ENCODE assay signal across 10 mouse cellular contexts in genomic region chr7:142480661-142481060, GRCm38 (mm10). TPM values are rescaled to one million over a fixed set of nuclear protein-coding genes. Genes with fewer than 3 reads are reported as not detected.
DNase-seq lines count a peak whose midpoint lies in the region; ATAC-seq lines count a peak whose summit lies in the region.
"Had no signal": no experiment of that assay in that cellular context is flagged by ENCODE, and none has a peak within 500 bp of the region (broad histone marks: within the 10 kb centered on the region; RNA-seq: fewer than 3 reads in every experiment).

No protein-coding gene starts in this region.

- no peak overlapping the region for H3K4me2 ChIP-seq in kidney, embryonic 14.5 days (replicated peaks; ENCODE audit: low read depth, low read length)
- peak overlapping the region; percentile 67 for H3K4me2 ChIP-seq in intestine, embryonic 15.5 days (replicated peaks)
- peak overlapping the region; percentile 65 for H3K4me2 ChIP-seq in stomach, embryonic 16.5 days (ENCODE audit: low read depth, low read length)

- H3K4me1 ChIP-seq in kidney, embryonic 14.5 days (ENCODE audit: control insufficient read depth, insufficient read depth, low read length), result peaks cover 54% of the 10 kb centered on the region
- H3K4me1 ChIP-seq in intestine, embryonic 15.5 days (replicated peaks), result peaks cover 68% of the 10 kb centered on the region
- peaks cover 69% of the 10 kb centered on the region for H3K4me1 ChIP-seq in stomach, embryonic 16.5 days (ENCODE audit: control insufficient read depth, insufficient read depth, low read length)

- no peak for ATAC-seq in kidney, embryonic 14.5 days (ENCODE audit: low FRiP score, low TSS enrichment)
- no peak for ATAC-seq in intestine, embryonic 15.5 days
- ATAC-seq in stomach, embryonic 16.5 days (ENCODE audit: insufficient read depth, low FRiP score), result no peak

- no peaks in the 10 kb centered on the region for H3K9me3 ChIP-seq in kidney, embryonic 14.5 days (ENCODE audit: control insufficient read depth, low read length)
- H3K9me3 ChIP-seq in intestine, embryonic 15.5 days, result no peaks in the 10 kb centered on the region
- H3K9me3 ChIP-seq in stomach, embryonic 16.5 days (replicated peaks; ENCODE audit: control insufficient read depth, low read length), result no peaks in the 10 kb centered on the region

- no peak for DNase-seq in kidney, postnatal 10 days
- DNase-seq in thymus, postnatal 0 days (ENCODE audit: low spot score), result peak; percentile 32
- DNase-seq in thymus, postnatal 25 days, result no peak
- no peak for DNase-seq in testis, postnatal 14 days (ENCODE audit: low spot score)
- DNase-seq in thymus, postnatal 10 days (ENCODE audit: low spot score in 2 of 2), result no peak
- DNase-seq: cerebellum, adult 9-10 months had no signal

- H3K27me3 ChIP-seq in kidney, embryonic 14.5 days (ENCODE audit: control insufficient read depth, insufficient read depth, low read length), result no peaks in the 10 kb centered on the region
- no peaks in the 10 kb centered on the region for H3K27me3 ChIP-seq in intestine, embryonic 15.5 days (replicated peaks)
- H3K27me3 ChIP-seq in stomach, embryonic 16.5 days (ENCODE audit: control insufficient read depth, insufficient read depth, low read length), result no peaks in the 10 kb centered on the region

- H3K4me3 ChIP-seq in kidney, embryonic 14.5 days (ENCODE audit: low read length), result no peak overlapping the region
- no peak overlapping the region for H3K4me3 ChIP-seq in intestine, embryonic 15.5 days (replicated peaks)
- H3K4me3 ChIP-seq in stomach, embryonic 16.5 days (replicated peaks; ENCODE audit: low read length), result peak overlapping the region; percentile 34; the same call in 1 of the 2 replicates

- H3K27ac ChIP-seq in kidney, embryonic 14.5 days (ENCODE audit: low read depth, low read length), result peak overlapping the region; percentile 97
- H3K27ac ChIP-seq in intestine, embryonic 15.5 days, result peak overlapping the region; percentile 96
- peak overlapping the region; percentile 97 for H3K27ac ChIP-seq in stomach, embryonic 16.5 days (ENCODE audit: low read length)

- 96% methylated on average over 3 of the region's 3 CpGs for WGBS in kidney, embryonic 14.5 days
- 95% methylated on average over 3 of the region's 3 CpGs for WGBS in intestine, embryonic 15.5 days
- 81% methylated on average over 3 of the region's 3 CpGs for WGBS in stomach, embryonic 16.5 days

- H3K9ac ChIP-seq in kidney, embryonic 14.5 days (ENCODE audit: low read depth, low read length), result peak overlapping the region; percentile 76; the same call in 1 of the 2 replicates
- peak overlapping the region; percentile 62 for H3K9ac ChIP-seq in intestine, embryonic 15.5 days
- peak overlapping the region; percentile 80 for H3K9ac ChIP-seq in stomach, embryonic 16.5 days (ENCODE audit: low read length)

- peaks cover 17% of the 10 kb centered on the region; the same call in 1 of the 2 replicates for H3K36me3 ChIP-seq in kidney, embryonic 14.5 days (ENCODE audit: control insufficient read depth, insufficient read depth, low read length)
- peaks cover 1% of the 10 kb centered on the region; the same call in 1 of the 2 replicates for H3K36me3 ChIP-seq in intestine, embryonic 15.5 days
- no peaks in the 10 kb centered on the region; the same call in 1 of the 2 replicates for H3K36me3 ChIP-seq in stomach, embryonic 16.5 days (ENCODE audit: control insufficient read depth, insufficient read depth, low read length)

RNA-seq across cellular contexts. Expression of gene Tnnt3, which starts 18.0 kb away (rescaled TPM):
- polyA plus RNA-seq in kidney, embryonic 14.5 days (2014; fragmentation: Nextera tagmentation; extraction: Ambion mirVana), result 3.2 and 3.5 TPM in 2 replicates
- polyA plus RNA-seq in thymus, postnatal 0 days (2015; fragmentation: Nextera tagmentation; extraction: Ambion mirVana), result 4.7 and 5.2 TPM in 2 replicates
- 1.4 and 4.3 TPM in 2 replicates for polyA plus RNA-seq in intestine, embryonic 15.5 days (2015; fragmentation: Nextera tagmentation; extraction: Ambion mirVana)
- 12.0 and 208 TPM in 2 replicates for polyA plus RNA-seq in stomach, embryonic 16.5 days (2015; fragmentation: Nextera tagmentation; extraction: Ambion mirVana)

RNA-seq across cellular contexts. Expression of gene Lsp1, which starts 20.1 kb away (rescaled TPM):
- polyA plus RNA-seq in kidney, embryonic 14.5 days (2014; fragmentation: Nextera tagmentation; extraction: Ambion mirVana), result 92.8 and 124 TPM in 2 replicates
- polyA plus RNA-seq in thymus, postnatal 0 days (2015; fragmentation: Nextera tagmentation; extraction: Ambion mirVana), result 655 and 664 TPM in 2 replicates
- polyA plus RNA-seq in intestine, embryonic 15.5 days (2015; fragmentation: Nextera tagmentation; extraction: Ambion mirVana), result 130 and 145 TPM in 2 replicates
- polyA plus RNA-seq in stomach, embryonic 16.5 days (2015; fragmentation: Nextera tagmentation; extraction: Ambion mirVana), result 216 and 235 TPM in 2 replicates

RNA-seq across cellular contexts. Expression of gene Tnni2, which starts 39.1 kb away (rescaled TPM):
- polyA plus RNA-seq in kidney, embryonic 14.5 days (2014; fragmentation: Nextera tagmentation; extraction: Ambion mirVana), result 3.1 and 3.7 TPM in 2 replicates
- 14.1 and 14.3 TPM in 2 replicates for polyA plus RNA-seq in thymus, postnatal 0 days (2015; fragmentation: Nextera tagmentation; extraction: Ambion mirVana)
- 4.8 and 4.9 TPM in 2 replicates for polyA plus RNA-seq in intestine, embryonic 15.5 days (2015; fragmentation: Nextera tagmentation; extraction: Ambion mirVana)
- 20.2 and 217 TPM in 2 replicates for polyA plus RNA-seq in stomach, embryonic 16.5 days (2015; fragmentation: Nextera tagmentation; extraction: Ambion mirVana)
- polyA plus RNA-seq: inflammation-experienced regulatory T-cells, adult 6 months had no signal

RNA-seq across cellular contexts. Expression of gene Syt8, which starts 46.0 kb away (rescaled TPM):
- not detected in 2 replicates for polyA plus RNA-seq in kidney, embryonic 14.5 days (2014; fragmentation: Nextera tagmentation; extraction: Ambion mirVana)
- polyA plus RNA-seq in thymus, postnatal 0 days (2015; fragmentation: Nextera tagmentation; extraction: Ambion mirVana), result 0.34 and 0.75 TPM in 2 replicates
- 5.4 and 5.6 TPM in 2 replicates for polyA plus RNA-seq in intestine, embryonic 15.5 days (2015; fragmentation: Nextera tagmentation; extraction: Ambion mirVana)
- 31.1 and 50.1 TPM in 2 replicates for polyA plus RNA-seq in stomach, embryonic 16.5 days (2015; fragmentation: Nextera tagmentation; extraction: Ambion mirVana)
- polyA plus RNA-seq: inflammation-experienced regulatory T-cells, adult 6 months had no signal

RNA-seq across cellular contexts. Expression of gene Mrpl23, which starts 51.8 kb away (rescaled TPM):
- polyA plus RNA-seq in kidney, embryonic 14.5 days (2014; fragmentation: Nextera tagmentation; extraction: Ambion mirVana), result 30.3 and 33.4 TPM in 2 replicates
- polyA plus RNA-seq in thymus, postnatal 0 days (2015; fragmentation: Nextera tagmentation; extraction: Ambion mirVana), result 20.1 and 20.7 TPM in 2 replicates
- 44.9 and 57.4 TPM in 2 replicates for polyA plus RNA-seq in intestine, embryonic 15.5 days (2015; fragmentation: Nextera tagmentation; extraction: Ambion mirVana)
- 16.2 and 30.7 TPM in 2 replicates for polyA plus RNA-seq in stomach, embryonic 16.5 days (2015; fragmentation: Nextera tagmentation; extraction: Ambion mirVana)
